Mouse (Mus musculus) induced T-regulatory cell, adult 2 months (primary cell): ENCODE data around the gene Slc2a5.

ENCODE experiments used
- DNase-seq: peaks from one replicate; pipeline ENCODE4 v3.0.0-alpha.2; 2012; ENCODE audit warnings: low read depth

The Slc2a5 gene

GRCm38 (mm10) chr4:150119055-150119454 lies at the start of gene Slc2a5:
Gene Slc2a5, plus strand, starts transcription at chr4:150119283.
- no peak for DNase-seq

- DNase-seq = no peak
These were observed 48.9 kb upstream of the Slc2a5 start for GRCm38 (mm10) chr4:150070136-150070535.

- DNase-seq = no peak
These were observed 46.5 kb upstream of the Slc2a5 start for GRCm38 (mm10) chr4:150072416-150073101.

DNA sequence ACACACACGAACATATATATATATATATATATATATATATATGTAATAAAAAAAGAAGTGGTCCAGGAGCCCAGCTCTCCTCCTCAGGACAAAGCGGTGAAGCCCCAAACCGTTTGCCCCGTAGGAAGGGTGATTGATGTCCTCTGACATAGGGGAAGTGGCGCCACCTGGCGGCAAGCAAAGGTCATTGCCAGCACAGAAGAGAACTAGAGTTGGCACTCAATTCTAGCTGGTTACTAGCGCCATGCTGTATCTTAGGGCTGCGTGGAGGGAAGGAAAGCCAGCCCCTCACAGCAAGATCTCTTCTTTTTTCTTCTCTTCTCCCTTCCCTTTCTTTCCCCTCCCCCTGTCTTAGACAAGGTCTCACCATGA lies 46.0 kb upstream of the Slc2a5 start:
- DNase-seq = peak; percentile 71

DNA sequence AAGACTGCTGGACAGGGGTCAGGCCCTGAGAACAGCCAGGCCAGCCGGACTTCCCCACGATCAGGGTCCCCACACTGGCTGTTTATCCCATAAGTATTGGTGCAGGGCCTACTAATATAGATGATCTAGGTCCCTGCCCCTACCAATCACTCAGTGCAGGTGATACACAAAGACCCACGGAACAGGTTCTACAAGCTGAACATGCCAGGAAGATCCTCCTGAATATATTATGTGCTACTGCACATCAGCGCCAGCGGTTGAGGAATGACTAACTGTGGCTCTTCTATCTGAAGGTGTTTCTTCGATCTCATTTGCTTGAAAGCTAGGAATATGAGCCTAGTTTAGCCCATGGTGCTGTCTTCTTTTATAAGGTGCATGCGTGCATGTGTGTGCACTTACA lies 43.7 kb upstream of the Slc2a5 start:
- no peak for DNase-seq

DNA sequence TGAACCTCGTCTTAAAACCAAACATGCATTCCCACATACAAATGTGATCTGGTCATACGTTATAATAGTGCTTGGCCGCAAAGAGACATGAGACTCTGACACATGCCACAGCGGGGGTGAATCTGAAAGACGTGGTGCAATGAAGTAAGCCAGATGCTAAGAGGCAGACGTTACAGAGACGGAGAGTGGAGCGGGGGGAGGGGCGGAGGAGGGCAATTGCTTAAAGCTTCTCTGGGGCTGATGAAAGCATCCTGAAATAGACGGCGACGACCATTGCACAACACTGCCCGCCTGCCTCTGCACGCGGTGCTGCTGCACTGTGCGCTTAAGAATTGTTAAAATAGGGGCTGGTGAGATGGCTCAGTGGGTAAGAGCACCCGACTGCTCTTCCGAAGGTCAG lies 42.9 kb upstream of the Slc2a5 start:
- no peak for DNase-seq

DNA sequence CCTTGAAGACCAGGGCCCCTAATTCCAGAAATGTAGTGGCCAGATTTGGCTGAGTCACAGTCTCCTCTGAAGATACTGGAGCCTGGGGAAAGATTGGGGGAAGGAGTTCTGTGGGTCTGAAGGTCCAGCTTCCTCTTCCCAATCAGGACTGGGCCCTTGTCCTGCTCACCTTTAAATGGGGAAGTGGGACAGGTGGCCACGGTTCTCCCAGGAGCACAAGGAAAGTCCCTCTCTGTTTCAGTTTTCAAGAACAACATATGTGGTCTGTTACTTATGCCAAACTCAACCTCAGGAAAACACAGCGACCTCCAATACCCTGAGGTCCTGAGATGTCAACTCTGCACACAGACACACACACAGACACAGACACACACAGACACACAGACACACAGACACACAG lies 40.4 kb upstream of the Slc2a5 start:
- DNase-seq = no peak

- no peak for DNase-seq
These were observed 39.8 kb upstream of the Slc2a5 start for GRCm38 (mm10) chr4:150079244-150079643.

DNA sequence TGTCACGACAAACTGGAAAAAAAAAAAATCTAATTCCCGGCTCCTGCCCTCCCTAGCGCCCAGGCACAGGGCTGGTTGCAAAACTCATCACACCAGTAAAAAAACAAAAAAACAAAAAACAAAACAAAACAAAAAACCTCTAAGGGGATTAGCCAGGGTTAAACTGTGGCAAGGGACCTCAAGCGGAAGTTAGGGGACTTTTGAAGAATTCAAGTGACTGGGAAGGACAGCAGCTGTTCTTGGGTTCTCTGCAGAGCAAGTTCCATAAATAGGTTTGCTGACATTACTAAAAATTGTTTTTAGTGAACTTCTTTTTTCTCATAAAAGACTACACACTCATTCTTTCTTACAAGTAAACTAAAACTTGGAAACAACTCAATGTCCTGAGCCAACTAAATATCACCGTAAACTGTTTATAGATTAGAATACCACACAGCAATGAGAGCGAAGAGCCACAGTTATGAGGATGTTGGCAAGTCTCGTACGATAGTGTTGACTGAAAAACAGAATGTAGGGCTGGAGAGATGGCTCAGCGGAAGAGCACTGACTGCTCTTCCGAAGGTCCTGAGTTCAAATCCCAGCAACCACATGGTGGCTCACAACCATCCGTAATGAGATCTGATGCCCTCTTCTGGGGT lies 38.6 kb upstream of the Slc2a5 start:
- no peak for DNase-seq

GRCm38 (mm10) chr4:150085366-150085765 lies 33.7 kb upstream of the Slc2a5 start:
- DNase-seq = peak; percentile 60

DNA sequence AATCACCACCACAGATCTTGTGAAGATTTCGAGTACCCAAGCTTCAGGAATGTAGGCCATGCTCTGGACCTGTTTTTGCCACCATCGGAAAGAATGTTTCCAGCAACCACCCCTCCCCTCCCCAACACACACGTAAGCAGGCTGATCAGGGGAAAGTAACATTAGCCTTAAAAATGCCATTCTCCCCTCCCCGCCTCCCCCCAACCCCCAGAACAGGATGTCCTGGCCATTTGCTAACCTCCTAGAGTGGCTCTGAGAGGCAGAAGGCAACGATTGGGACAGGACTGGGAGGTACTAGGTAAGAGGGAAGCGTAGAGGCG lies 32.3 kb upstream of the Slc2a5 start:
- no peak for DNase-seq

DNA sequence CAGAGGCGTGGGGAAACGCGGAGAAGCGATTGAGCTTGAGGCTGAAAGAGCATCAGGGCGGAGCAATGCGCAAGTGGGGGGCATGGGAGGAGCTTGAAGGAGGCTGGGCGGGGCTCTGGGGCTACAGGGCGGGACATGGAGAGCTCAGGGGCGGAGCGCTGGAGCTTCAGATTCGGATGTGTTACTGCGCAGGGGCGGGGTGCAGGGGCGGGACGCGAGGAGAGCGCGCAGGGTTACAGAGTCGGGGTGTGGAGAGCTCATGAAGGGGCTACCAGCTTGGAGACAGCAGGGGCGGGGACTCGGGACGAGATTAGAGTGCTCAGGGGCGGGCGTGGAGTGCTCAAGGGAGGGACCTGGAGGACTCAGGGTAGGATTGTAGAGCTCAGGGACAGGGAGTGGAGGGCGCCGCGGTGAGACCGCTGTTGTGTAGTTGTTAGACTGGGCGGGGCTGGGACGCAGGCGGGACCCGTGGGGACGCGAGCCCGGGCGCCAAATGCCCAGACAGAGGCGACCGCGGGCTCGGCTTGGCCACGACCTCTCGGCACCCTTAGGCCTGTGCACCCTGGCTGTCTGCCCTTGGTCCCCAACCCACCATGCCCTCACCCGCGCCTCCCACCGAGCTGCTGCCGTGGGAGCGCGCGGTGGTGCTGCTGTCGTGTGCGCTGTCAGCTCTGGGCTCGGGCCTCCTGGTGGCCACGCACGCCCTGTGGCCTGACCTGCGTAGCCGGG lies 31.8 kb upstream of the Slc2a5 start, which contains the start of gene Gpr157:
Gpr157 (plus strand) TSS at position 205 of the 729 bp plus-strand sequence.
- peak; percentile 93 for DNase-seq

GRCm38 (mm10) chr4:150087890-150088530 lies 31.1 kb upstream of the Slc2a5 start:
- DNase-seq = no peak

DNA sequence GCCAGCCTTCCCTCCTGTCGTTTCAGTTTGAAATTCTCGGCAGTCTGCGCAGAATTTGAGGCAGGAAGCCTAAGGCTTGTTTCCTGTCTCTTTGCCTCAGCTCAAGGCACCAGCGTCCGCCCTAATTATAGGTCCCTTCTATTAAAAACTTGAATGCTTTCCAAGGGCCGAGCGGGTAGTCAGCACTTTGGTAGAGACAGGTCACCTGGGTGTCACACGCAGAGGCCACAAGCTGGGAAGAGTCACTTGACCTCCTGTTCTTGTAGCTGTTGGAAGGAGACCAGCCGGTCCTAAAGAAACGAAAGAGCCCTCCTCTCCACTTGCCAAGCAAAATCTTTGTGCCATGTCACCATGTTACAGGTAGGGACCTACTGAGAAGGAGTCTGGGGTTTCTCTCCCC lies 30.0 kb upstream of the Slc2a5 start:
- no peak for DNase-seq

DNA sequence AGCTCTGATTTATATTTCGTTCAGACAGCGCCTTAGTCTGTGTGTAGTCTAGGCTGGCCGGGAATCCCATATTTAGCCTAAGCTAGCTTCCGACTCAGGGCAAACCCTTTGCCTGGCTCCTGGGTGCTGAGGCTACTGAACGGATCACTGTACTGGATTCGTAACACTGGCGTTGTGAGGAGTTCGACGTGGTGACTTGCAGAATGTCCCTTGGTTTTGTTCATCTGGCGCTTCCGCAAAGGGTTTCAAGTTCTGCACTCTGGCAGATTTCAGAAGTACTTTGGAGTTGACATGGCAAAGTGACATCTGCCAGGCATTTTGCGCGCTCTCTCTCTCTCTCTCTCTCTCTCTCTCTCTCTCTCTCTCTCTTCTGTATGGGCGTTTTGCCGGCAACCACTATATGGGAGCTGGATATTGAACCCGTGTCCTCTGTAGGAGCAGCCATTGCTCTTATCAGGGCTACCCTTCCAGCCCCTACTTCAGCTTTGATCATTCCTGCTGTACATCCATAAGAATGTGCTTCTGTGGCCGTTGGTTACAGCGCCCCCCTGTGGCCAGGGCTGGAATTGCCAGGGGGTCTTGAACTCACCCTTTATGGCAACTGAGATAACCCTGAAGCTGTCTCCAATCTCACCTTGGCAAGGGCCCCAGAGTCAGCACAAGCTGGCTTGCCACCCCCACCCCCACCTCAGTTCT lies 27.0 kb upstream of the Slc2a5 start:
- DNase-seq = peak; percentile 65

DNA sequence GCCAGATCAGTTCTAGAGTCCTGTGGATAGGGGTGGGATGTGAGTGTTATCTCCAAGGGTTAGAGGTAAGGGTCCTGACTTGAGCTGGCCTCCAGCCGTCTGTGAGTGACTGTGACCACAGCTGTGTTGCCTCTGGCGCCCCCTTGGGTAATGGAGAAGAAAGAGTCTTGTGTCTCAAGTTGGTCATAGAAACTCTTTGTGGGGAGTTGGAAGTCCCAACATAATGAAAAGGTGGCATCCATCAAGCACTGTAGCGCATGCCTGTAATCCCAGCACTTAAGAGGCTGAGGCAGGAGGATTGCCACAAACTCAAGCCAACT lies 26.5 kb upstream of the Slc2a5 start:
- DNase-seq = peak; percentile 50

GRCm38 (mm10) chr4:150093560-150094462 lies 25.3 kb upstream of the Slc2a5 start:
- DNase-seq = no peak

DNA sequence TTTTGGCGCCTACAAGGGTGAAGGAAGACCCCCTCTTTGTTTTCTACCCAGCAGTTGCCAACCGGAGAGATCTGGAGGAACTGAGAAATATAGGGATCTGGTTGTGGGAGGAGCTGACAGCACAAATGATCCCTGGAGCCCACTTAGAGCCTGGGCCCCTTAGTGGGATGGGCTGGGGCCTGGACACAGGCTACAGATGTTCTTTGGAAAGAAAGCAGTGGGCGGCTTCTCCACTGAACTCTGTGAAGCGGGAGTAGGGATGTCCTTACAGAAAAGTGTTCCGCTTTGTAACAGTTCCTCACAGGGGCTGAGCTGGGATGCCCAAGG lies 24.7 kb upstream of the Slc2a5 start:
- no peak for DNase-seq

DNA sequence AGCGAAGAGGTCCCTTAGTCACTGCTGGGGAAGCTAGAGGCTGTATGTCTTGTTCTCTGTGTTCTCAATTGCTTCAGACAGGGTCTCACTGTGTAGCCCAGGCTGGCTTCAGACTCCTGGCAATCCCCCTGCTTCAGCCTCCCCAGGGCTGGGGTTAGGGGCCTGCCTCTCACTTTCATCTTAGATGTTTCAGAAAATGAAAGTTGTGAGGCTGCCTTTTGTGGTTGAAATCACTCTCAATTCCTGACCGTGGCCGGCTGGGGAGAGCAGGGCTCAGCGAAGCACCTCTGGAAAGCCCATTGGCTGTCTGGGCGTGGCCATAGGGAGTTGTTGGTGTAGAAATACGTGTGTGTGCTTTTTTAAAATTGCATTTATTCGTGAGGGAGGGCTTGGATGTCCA lies 22.8 kb upstream of the Slc2a5 start:
- DNase-seq = no peak

GRCm38 (mm10) chr4:150097847-150098246 lies 21.2 kb upstream of the Slc2a5 start:
- no peak for DNase-seq

- DNase-seq = peak; percentile 88
These were observed 20.2 kb upstream of the Slc2a5 start for GRCm38 (mm10) chr4:150098880-150099279.

GRCm38 (mm10) chr4:150102822-150103221 lies 16.3 kb upstream of the Slc2a5 start:
- no peak for DNase-seq
